Mouse (Mus musculus): Measurements from ENCODE around the gene Dppa3. TPM values are rescaled to one million over a fixed set of nuclear protein-coding genes. Genes with fewer than 3 reads are reported as not detected.
A peak's percentile ranks its signal among the peaks of the same experiment; 100 is the strongest.
"Not testable (repeated sequence)": the region's sequence is repeated elsewhere in the genome, so short reads cannot be mapped to it uniquely, and the experiment has no call there.

Dppa3 gene
- polyA plus RNA-seq, 1 experiment = 1.8 TPM

DNA sequence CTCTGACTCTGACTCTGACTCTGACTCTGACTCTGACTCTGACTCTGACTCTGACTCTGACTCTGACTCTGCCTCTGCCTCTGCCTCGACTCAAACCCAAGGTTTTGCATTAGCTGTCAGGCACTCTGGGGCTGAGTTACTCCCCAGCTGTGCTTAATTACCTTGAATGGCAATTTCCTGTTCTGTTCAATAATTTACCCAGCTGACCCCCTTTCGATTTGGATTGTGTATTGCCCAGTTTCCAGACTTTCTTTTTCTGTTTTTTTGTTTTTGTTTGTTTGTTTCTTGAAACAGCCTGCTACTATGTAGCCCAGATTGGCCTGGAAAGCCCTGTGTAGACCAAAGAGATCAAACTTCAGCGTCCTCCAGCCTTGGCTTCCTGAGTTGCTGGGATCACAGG lies 10.2 kb upstream of the Dppa3 start:
- Histone ChIP-seq H3K4me1 (ENCODE audit: control insufficient read depth, insufficient read depth, low read length) (no peaks in the 10 kb centered on the region), H3K4me3 (replicated peaks; ENCODE audit: control insufficient read depth, low read depth, low read length) (no peak overlapping the region), H3K27ac (ENCODE audit: control insufficient read depth, insufficient read depth, low read depth, low read length, poor library complexity) (no peak overlapping the region)
- TF ChIP-seq POLR2A (IDR thresholded peaks at IDR 0.05; ENCODE audit: borderline replicate concordance, control insufficient read depth, low read depth, low read length) = no peak
- no peak for TF ChIP-seq CTCF (IDR thresholded peaks at IDR 0.05; ENCODE audit: control insufficient read depth, insufficient read depth, low read length)
- WGBS = 63% methylated on average over 3 of the region's 3 CpGs

DNA sequence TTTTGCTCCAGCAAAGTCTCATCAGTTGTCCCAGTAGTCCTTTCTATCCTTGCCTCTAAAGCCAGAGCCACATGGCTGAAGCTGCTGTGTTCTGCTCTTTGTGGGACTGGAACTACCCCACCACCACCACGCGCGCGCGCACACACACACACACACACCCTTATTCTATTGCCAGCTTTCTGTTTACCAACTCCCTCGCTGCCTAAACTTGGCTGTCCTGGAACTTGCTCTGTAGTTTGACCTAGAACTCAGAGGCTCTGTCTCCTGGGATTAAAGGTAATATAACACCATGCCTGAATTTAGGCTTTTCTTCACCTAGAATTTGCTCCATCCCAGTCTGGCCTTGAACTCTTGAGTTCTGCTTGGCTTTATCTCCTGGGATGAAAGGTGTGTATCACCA lies 5.1 kb upstream of the Dppa3 start:
- Histone ChIP-seq H3K27ac (ENCODE audit: control insufficient read depth, insufficient read depth, low read depth, low read length, poor library complexity) (no peak overlapping the region), H3K4me1 (ENCODE audit: control insufficient read depth, insufficient read depth, low read length) (no peaks in the 10 kb centered on the region), H3K4me3 (replicated peaks; ENCODE audit: control insufficient read depth, low read depth, low read length) (no peak overlapping the region)
- WGBS = 90% methylated on average over 6 of the region's 6 CpGs
- TF ChIP-seq POLR2A (IDR thresholded peaks at IDR 0.05; ENCODE audit: borderline replicate concordance, control insufficient read depth, low read depth, low read length) (no peak), CTCF (IDR thresholded peaks at IDR 0.05; ENCODE audit: control insufficient read depth, insufficient read depth, low read length) (no peak)

DNA sequence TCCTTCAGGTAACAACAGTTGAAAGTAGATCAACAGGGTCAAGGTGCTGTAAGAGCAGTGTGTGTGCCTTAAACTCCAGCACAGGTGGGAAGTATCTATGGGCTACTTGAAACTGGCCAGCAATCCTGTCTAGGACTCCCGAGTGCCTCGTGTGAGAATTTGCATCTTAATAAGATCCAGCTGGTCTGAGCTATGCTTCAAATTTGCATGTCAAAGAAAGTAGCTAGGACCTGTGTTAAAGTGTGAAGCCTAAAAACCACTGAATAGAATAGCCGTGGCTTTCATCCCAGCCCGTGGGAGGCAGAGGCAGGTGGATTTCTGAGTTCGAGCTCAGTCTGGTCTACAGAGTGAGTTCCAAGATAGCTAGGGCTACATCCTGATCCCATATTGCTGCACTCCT lies 1.7 kb upstream of the Dppa3 start:
- TF ChIP-seq POLR2A (IDR thresholded peaks at IDR 0.05; ENCODE audit: borderline replicate concordance, control insufficient read depth, low read depth, low read length) (no peak), CTCF (IDR thresholded peaks at IDR 0.05; ENCODE audit: control insufficient read depth, insufficient read depth, low read length) (no peak)
- Histone ChIP-seq H3K4me1 (ENCODE audit: control insufficient read depth, insufficient read depth, low read length) (no peaks in the 10 kb centered on the region), H3K4me3 (replicated peaks; ENCODE audit: control insufficient read depth, low read depth, low read length) (no peak overlapping the region), H3K27ac (ENCODE audit: control insufficient read depth, insufficient read depth, low read depth, low read length, poor library complexity) (no peak overlapping the region)
- WGBS = 80% methylated on average over 5 of the region's 5 CpGs

DNA sequence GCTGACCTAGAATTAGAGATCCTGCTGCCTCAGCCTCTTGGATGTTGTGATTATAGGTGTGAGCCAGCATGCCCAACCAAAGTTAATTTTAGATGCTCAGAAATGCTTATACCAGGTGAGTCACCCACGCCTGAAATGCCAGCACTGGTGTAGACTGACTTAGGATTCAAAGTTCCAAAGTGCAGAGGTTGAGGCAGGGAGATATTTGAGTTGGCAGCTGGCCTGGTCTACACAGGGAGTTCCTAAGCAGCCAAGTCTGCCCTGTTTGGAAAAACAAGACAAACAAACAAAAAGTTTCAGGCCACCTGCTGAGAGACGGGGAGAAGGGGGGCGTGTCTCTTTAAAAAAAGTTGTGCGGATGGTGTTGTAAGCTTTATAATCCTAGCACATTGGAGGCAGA lies 1.1 kb upstream of the Dppa3 start:
- no peak overlapping the region for H3K4me3 ChIP-seq (replicated peaks; ENCODE audit: control insufficient read depth, low read depth, low read length)
- no peak for TF ChIP-seq CTCF (IDR thresholded peaks at IDR 0.05; ENCODE audit: control insufficient read depth, insufficient read depth, low read length)
- no peak for TF ChIP-seq POLR2A (IDR thresholded peaks at IDR 0.05; ENCODE audit: borderline replicate concordance, control insufficient read depth, low read depth, low read length)
- WGBS = 80% methylated on average over 4 of the region's 4 CpGs

DNA sequence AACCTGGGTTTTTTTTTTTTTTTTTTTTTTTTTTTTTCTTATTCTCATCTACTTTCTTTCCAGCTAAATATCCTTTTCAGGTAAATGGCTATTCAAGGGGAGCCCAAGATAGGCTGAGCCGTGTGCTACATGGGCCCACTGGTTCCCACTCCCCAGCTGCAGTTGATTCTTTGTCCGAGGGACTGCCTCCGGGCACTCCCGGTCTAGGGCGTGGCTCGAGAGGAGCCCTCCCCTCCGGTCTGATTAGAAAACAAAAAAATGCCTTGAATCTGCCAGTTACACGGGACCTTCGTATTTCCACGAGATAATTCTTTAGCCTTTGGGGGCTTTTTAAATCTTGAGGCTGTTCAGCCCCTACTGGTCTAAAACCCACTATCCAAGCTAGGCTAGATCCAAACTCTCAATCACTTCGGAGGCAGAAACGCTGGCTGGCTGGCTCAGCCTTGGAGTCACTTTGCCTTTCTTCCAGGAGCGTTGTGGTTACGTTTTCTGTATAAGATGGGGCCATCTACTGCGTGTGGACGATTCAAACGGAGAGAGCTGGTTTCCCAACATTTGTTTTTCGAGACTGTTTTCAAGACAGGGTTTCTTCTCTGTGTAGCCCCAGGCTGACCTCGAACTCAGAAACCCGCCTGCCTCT lies 1.4 kb downstream of the Dppa3 start:
- 23% methylated on average over 20 of the region's 20 CpGs for WGBS
- peak overlapping the region; percentile 34 for H3K4me3 ChIP-seq (replicated peaks; ENCODE audit: control insufficient read depth, low read depth, low read length)
- no peak for TF ChIP-seq CTCF (IDR thresholded peaks at IDR 0.05; ENCODE audit: control insufficient read depth, insufficient read depth, low read length)
- H3K4me1 ChIP-seq (ENCODE audit: control insufficient read depth, insufficient read depth, low read length) = no peaks in the 10 kb centered on the region
- H3K27ac ChIP-seq (ENCODE audit: control insufficient read depth, insufficient read depth, low read depth, low read length, poor library complexity) = no peak overlapping the region

More for the DNA sequence above, 1.1 kb upstream of the Dppa3 start:
- H3K27ac ChIP-seq (ENCODE audit: control insufficient read depth, insufficient read depth, low read depth, low read length, poor library complexity) = no peak overlapping the region
- H3K4me1 ChIP-seq (ENCODE audit: control insufficient read depth, insufficient read depth, low read length) = no peaks in the 10 kb centered on the region

DNA sequence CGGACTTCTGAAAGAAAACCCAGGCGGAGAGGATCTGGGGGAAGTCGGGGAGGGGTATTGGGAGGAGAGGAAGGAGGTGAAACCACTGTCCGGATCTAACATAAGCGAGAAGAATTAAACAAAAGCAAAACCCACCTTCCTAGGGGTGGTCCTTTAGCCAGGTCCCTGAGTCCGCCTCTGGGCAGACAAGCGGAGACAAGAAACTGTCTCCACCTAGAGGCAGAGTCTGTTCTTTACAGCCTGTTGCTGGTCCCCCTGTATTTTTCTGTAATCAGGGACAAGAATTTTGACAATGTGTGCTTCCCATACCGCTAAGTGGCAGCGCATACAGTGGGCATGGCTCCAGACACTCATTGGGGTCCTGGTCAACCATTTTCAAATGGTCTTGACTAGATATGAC lies 7.2 kb downstream of the Dppa3 start:
- no peaks in the 10 kb centered on the region for H3K4me1 ChIP-seq (ENCODE audit: control insufficient read depth, insufficient read depth, low read length)
- no peak overlapping the region for H3K27ac ChIP-seq (ENCODE audit: control insufficient read depth, insufficient read depth, low read depth, low read length, poor library complexity)
- WGBS = 30% methylated on average over 9 of the region's 9 CpGs
- H3K4me3 ChIP-seq (replicated peaks; ENCODE audit: control insufficient read depth, low read depth, low read length) = no peak overlapping the region
- TF ChIP-seq CTCF (IDR thresholded peaks at IDR 0.05; ENCODE audit: control insufficient read depth, insufficient read depth, low read length) (peak; percentile 47; the same call in 1 of the 2 replicates), POLR2A (IDR thresholded peaks at IDR 0.05; ENCODE audit: borderline replicate concordance, control insufficient read depth, low read depth, low read length) (no peak)

DNA sequence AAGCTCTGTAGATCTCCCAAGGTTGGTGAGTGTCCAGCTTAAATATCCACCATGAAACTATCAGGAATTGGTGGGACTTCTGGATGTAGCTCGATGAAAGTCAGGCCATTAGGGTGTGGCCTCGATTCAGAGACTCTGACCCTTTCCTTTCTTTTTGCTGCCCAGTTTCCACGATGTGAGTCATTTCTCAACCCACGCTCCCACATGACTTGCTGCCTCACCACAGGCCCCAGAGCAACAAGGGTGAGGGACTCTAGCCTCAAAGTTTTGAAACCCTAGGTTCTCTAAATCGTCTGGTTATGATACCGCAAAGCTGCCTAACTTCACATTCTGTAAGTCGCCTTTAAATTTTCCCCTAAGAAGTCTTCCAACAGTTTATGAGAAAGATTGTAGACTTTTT lies 9.1 kb downstream of the Dppa3 start:
- Histone ChIP-seq H3K4me1 (ENCODE audit: control insufficient read depth, insufficient read depth, low read length) (no peaks in the 10 kb centered on the region), H3K4me3 (replicated peaks; ENCODE audit: control insufficient read depth, low read depth, low read length) (no peak overlapping the region), H3K27ac (ENCODE audit: control insufficient read depth, insufficient read depth, low read depth, low read length, poor library complexity) (no peak overlapping the region)
- 21% methylated on average over 7 of the region's 7 CpGs for WGBS
- no peak for TF ChIP-seq POLR2A (IDR thresholded peaks at IDR 0.05; ENCODE audit: borderline replicate concordance, control insufficient read depth, low read depth, low read length)
- TF ChIP-seq CTCF (IDR thresholded peaks at IDR 0.05; ENCODE audit: control insufficient read depth, insufficient read depth, low read length) = no peak

DNA sequence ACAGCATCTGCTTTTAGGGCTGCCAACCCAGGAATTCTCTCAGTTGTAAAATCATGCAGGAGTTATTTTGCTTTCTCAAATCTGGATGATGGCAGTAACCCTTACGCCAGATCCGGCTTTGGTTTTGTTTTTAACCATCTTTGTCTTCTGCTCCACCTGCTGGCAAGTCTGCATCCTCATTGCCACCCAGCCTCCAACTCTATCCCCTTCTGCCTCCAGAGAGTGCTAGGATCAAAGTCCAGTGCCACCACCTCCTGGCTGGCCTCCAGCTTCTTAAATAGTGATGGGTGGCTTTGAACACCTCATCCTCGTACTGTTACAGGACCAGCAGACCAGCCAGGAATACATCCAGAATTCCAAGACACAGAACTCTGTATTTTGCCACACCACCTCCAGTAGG lies 10.5 kb downstream of the Dppa3 start:
- Histone ChIP-seq H3K27ac (ENCODE audit: control insufficient read depth, insufficient read depth, low read depth, low read length, poor library complexity) (no peak overlapping the region), H3K4me1 (ENCODE audit: control insufficient read depth, insufficient read depth, low read length) (no peaks in the 10 kb centered on the region), H3K4me3 (replicated peaks; ENCODE audit: control insufficient read depth, low read depth, low read length) (no peak overlapping the region)
- TF ChIP-seq POLR2A (IDR thresholded peaks at IDR 0.05; ENCODE audit: borderline replicate concordance, control insufficient read depth, low read depth, low read length) (no peak), CTCF (IDR thresholded peaks at IDR 0.05; ENCODE audit: control insufficient read depth, insufficient read depth, low read length) (peak; percentile 23; the same call in 1 of the 2 replicates)
- WGBS = 70% methylated on average over 3 of the region's 3 CpGs

DNA sequence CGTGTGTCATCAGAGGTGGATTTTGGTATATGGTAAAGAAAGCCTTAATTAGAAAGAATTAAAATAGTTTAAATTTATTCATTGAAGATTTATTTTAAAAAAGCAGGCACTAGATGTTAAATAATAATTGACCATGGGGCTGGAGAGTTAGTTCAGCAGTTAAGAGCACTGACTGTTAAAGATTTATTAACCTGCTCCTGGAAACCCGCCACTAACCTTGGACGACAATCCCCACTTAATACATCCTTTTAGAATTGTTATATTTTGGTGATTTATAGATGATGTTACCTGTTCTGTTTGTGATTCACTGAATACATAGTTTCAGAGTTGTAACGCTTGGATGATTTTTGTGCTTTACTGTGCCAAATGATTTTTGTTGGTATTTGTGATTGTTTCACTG lies 11.4 kb downstream of the Dppa3 start:
- not testable (repeated sequence) for H3K4me1 ChIP-seq (ENCODE audit: control insufficient read depth, insufficient read depth, low read length); H3K27ac ChIP-seq (ENCODE audit: control insufficient read depth, insufficient read depth, low read depth, low read length, poor library complexity); H3K4me3 ChIP-seq (replicated peaks; ENCODE audit: control insufficient read depth, low read depth, low read length)
- WGBS = 81% methylated on average over 4 of the region's 4 CpGs

DNA sequence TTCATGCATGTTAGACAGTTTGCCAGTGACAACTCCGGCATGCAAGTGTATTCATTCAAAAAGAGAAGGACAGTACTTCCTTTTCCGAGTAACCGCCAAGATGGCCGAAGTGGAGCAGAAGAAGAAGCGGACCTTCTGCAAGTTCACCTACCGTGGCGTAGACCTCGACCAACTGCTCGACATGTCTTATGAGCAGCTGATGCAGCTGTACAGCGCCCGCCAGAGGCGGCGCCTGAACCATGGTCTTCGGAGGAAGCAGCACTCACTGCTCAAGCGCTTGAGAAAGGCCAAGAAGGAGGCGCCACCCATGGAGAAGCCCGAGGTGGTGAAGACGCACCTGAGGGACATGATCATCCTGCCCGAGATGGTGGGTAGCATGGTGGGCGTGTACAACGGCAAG lies 18.0 kb downstream of the Dppa3 start:
- H3K27ac ChIP-seq (ENCODE audit: control insufficient read depth, insufficient read depth, low read depth, low read length, poor library complexity); H3K4me1 ChIP-seq (ENCODE audit: control insufficient read depth, insufficient read depth, low read length); H3K4me3 ChIP-seq (replicated peaks; ENCODE audit: control insufficient read depth, low read depth, low read length): not testable (repeated sequence)
- 87% methylated on average over 21 of the region's 21 CpGs for WGBS

All from bone marrow, adult 2 months (tissue).